Mouse (Mus musculus): ENCODE measurements at regions not wholly inside any gene's neighbourhood (a gene's known extent, or its start where the extent isn't known, plus 50 kb on each side); places are given as distances from the start of the nearest gene placed in this dataset.

DNA sequence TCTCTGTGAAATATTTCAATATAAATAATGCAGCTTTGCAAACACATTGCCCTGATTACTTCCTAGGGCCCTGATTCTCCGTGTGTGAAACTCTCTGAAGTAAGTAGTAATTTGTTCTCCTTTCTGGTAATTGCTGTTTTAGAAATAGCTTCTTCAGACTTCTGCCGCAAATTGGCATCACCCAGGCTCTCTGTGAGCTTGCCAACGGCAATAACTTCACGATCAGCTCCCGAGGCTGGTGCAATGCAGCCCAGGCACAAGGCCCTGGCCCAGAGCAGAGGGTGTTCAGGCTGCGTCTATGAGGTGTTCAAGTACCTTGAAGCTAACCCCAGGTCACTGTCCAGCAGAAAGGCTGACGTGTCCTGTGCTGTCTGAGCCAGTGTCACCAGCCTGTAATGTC, 310.8 kb upstream of the Kcnab2 start:
- no peak overlapping the region for H3K27ac ChIP-seq (ENCODE audit: low read depth)
- TF ChIP-seq CTCF (IDR thresholded peaks at IDR 0.05; ENCODE audit: low read depth) (no peak), EP300 (IDR thresholded peaks at IDR 0.05; ENCODE audit: low read depth) (no peak)
- no peak overlapping the region for H3K4me3 ChIP-seq (ENCODE audit: low read depth, low read length)
- 67% methylated on average over 7 of the region's 7 CpGs for whole genome bisulfite sequencing (ENCODE audit: insufficient replicate concordance)
- H3K27me3 ChIP-seq (ENCODE audit: insufficient read depth, low read length), result no peaks in the 10 kb centered on the region
- ATAC-seq, result no peak
- no peaks in the 10 kb centered on the region for H3K4me1 ChIP-seq (ENCODE audit: insufficient read depth)
- H3K4me2 ChIP-seq (ENCODE audit: low read depth, low read length), result no peak overlapping the region
- H3K9me3 ChIP-seq (ENCODE audit: low read length), result no peaks in the 10 kb centered on the region; the same call in 1 of the 2 replicates
- DNase-seq, result no peak
- no peak overlapping the region for H3K9ac ChIP-seq (replicated peaks)
- no peaks in the 10 kb centered on the region for H3K36me3 ChIP-seq (replicated peaks; ENCODE audit: insufficient read depth, low read length)

- DNase-seq (no peak), ATAC-seq (no peak)
- H3K9me3 ChIP-seq (ENCODE audit: low read length), result no peaks in the 10 kb centered on the region
- no peaks in the 10 kb centered on the region for H3K4me1 ChIP-seq (ENCODE audit: insufficient read depth)
- no peaks in the 10 kb centered on the region for H3K27me3 ChIP-seq (ENCODE audit: insufficient read depth, low read length)
- H3K27ac ChIP-seq (ENCODE audit: low read depth), result no peak overlapping the region
- TF ChIP-seq CTCF (IDR thresholded peaks at IDR 0.05; ENCODE audit: low read depth) (no peak), EP300 (IDR thresholded peaks at IDR 0.05; ENCODE audit: low read depth) (no peak)
- H3K9ac ChIP-seq (replicated peaks), result no peak overlapping the region
- H3K4me3 ChIP-seq (ENCODE audit: low read depth, low read length), result no peak overlapping the region
- no peak overlapping the region for H3K4me2 ChIP-seq (ENCODE audit: low read depth, low read length)
- H3K36me3 ChIP-seq (replicated peaks; ENCODE audit: insufficient read depth, low read length), result no peaks in the 10 kb centered on the region
- 85% methylated on average over 2 of the region's 2 CpGs for WGBS (ENCODE audit: insufficient replicate concordance)
Observed at GRCm38 (mm10) chr4:152784972-152785371, 307.3 kb upstream of the Kcnab2 start.

DNA sequence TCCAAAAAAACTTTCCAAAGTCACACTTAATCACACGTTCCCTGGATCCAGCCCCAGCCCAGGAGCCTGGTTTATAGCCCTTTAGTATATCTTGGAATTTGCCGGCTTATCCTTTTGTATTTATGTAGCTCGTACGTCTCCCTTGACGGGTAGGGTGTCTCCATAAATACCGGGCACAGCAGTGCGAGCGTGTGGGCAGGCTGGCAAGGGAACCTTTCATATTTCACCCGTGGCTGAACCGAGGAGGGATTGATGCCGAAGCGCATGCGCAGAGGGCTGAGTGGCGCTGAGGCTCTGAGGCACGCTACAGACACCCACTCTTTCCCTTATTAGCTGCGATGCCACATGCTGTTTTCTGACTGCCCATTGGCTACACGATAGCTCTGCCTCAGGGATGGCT, 301.9 kb upstream of the Kcnab2 start:
- WGBS (ENCODE audit: insufficient replicate concordance), result 77% methylated on average over 17 of the region's 17 CpGs
- H3K9ac ChIP-seq (replicated peaks), result no peak overlapping the region
- no peaks in the 10 kb centered on the region for H3K36me3 ChIP-seq (replicated peaks; ENCODE audit: insufficient read depth, low read length)
- DNase-seq (no peak), ATAC-seq (no peak)
- H3K4me2 ChIP-seq (ENCODE audit: low read depth, low read length), result no peak overlapping the region
- no peaks in the 10 kb centered on the region for H3K9me3 ChIP-seq (ENCODE audit: low read length)
- no peaks in the 10 kb centered on the region for H3K4me1 ChIP-seq (ENCODE audit: insufficient read depth)
- no peaks in the 10 kb centered on the region for H3K27me3 ChIP-seq (ENCODE audit: insufficient read depth, low read length)
- no peak overlapping the region for H3K27ac ChIP-seq (ENCODE audit: low read depth)
- H3K4me3 ChIP-seq (ENCODE audit: low read depth, low read length), result no peak overlapping the region
- TF ChIP-seq CTCF (IDR thresholded peaks at IDR 0.05; ENCODE audit: low read depth) (no peak), EP300 (IDR thresholded peaks at IDR 0.05; ENCODE audit: low read depth) (no peak)

DNA sequence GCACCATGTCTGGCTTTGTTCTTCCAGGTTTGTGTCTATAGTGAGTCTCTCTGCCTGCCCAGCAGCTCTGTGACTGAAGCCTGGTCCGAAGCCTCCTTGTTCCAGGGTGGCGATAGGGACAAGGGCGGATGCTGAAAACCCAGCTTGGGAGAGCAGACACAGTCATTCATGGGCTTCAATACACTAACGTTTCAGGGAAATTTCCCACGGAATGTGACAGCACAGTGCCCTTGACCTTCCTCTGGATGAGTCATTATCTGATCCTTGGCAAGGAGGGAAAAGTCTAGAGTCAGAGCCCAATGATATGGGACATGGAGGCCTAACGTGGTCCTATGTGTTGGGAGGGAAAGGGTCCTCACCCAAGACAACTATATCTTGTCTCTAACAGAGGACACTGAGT, 298.1 kb upstream of the Kcnab2 start:
- H3K27me3 ChIP-seq (ENCODE audit: insufficient read depth, low read length), result no peaks in the 10 kb centered on the region
- H3K4me2 ChIP-seq (ENCODE audit: low read depth, low read length), result no peak overlapping the region
- no peak overlapping the region for H3K9ac ChIP-seq (replicated peaks)
- 63% methylated on average over 6 of the region's 6 CpGs for WGBS (ENCODE audit: insufficient replicate concordance)
- no peak overlapping the region for H3K4me3 ChIP-seq (ENCODE audit: low read depth, low read length)
- DNase-seq (no peak), ATAC-seq (no peak)
- no peak for TF ChIP-seq EP300 (IDR thresholded peaks at IDR 0.05; ENCODE audit: low read depth)
- no peak for TF ChIP-seq CTCF (IDR thresholded peaks at IDR 0.05; ENCODE audit: low read depth)
- no peaks in the 10 kb centered on the region for H3K36me3 ChIP-seq (replicated peaks; ENCODE audit: insufficient read depth, low read length)
- no peaks in the 10 kb centered on the region for H3K4me1 ChIP-seq (ENCODE audit: insufficient read depth)
- H3K9me3 ChIP-seq (ENCODE audit: low read length), result no peaks in the 10 kb centered on the region; the same call in 1 of the 2 replicates
- H3K27ac ChIP-seq (ENCODE audit: low read depth), result no peak overlapping the region

GRCm38 (mm10) chr4:152771386-152771785, 293.7 kb upstream of the Kcnab2 start:
- DNase-seq (no peak), ATAC-seq (no peak)
- Histone ChIP-seq H3K4me3 (ENCODE audit: low read depth, low read length) (no peak overlapping the region), H3K4me1 (ENCODE audit: insufficient read depth) (no peaks in the 10 kb centered on the region), H3K4me2 (ENCODE audit: low read depth, low read length) (no peak overlapping the region), H3K27ac (ENCODE audit: low read depth) (no peak overlapping the region), H3K27me3 (ENCODE audit: insufficient read depth, low read length) (no peaks in the 10 kb centered on the region), H3K9me3 (ENCODE audit: low read length) (peaks cover 5% of the 10 kb centered on the region; the same call in 1 of the 2 replicates), H3K9ac (replicated peaks) (no peak overlapping the region), H3K36me3 (replicated peaks; ENCODE audit: insufficient read depth, low read length) (no peaks in the 10 kb centered on the region)
- 69% methylated on average over 7 of the region's 7 CpGs for WGBS (ENCODE audit: insufficient replicate concordance)
- TF ChIP-seq EP300 (IDR thresholded peaks at IDR 0.05; ENCODE audit: low read depth), result no peak
- TF ChIP-seq CTCF (IDR thresholded peaks at IDR 0.05; ENCODE audit: low read depth), result no peak

DNA sequence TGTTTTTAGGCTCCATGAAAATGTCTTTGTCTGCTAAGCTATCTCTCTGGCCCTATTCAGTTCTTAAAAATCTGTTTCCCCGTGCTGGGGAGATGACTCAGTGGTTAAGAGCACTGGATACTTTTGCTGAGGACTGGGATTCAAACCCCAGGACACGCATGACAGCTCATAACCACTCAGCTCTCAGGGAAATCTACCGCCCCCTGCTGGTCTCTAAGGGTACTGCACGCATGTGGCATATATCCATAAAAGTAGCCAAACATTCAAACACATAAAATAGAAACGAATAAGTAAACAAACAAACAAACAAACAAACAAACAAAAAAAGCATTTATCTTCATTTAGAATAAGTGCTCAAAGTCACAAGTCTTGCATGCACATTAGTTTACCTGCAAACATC, 289.7 kb upstream of the Kcnab2 start:
- no peak overlapping the region for H3K9ac ChIP-seq (replicated peaks)
- TF ChIP-seq CTCF (IDR thresholded peaks at IDR 0.05; ENCODE audit: low read depth), result peak; percentile 61
- TF ChIP-seq EP300 (IDR thresholded peaks at IDR 0.05; ENCODE audit: low read depth), result no peak
- no peak overlapping the region for H3K4me3 ChIP-seq (ENCODE audit: low read depth, low read length)
- H3K4me1 ChIP-seq (ENCODE audit: insufficient read depth), result no peaks in the 10 kb centered on the region
- H3K9me3 ChIP-seq (ENCODE audit: low read length), result peaks cover 10% of the 10 kb centered on the region
- no peaks in the 10 kb centered on the region for H3K36me3 ChIP-seq (replicated peaks; ENCODE audit: insufficient read depth, low read length)
- DNase-seq (no peak), ATAC-seq (no peak)
- 72% methylated on average over 5 of the region's 5 CpGs for WGBS (ENCODE audit: insufficient replicate concordance)
- H3K27me3 ChIP-seq (ENCODE audit: insufficient read depth, low read length), result no peaks in the 10 kb centered on the region
- H3K4me2 ChIP-seq (ENCODE audit: low read depth, low read length), result no peak overlapping the region
- no peak overlapping the region for H3K27ac ChIP-seq (ENCODE audit: low read depth)

GRCm38 (mm10) chr4:152763116-152763515, 285.4 kb upstream of the Kcnab2 start:
- Histone ChIP-seq H3K4me1 (ENCODE audit: insufficient read depth) (no peaks in the 10 kb centered on the region), H3K27ac (ENCODE audit: low read depth) (no peak overlapping the region), H3K36me3 (replicated peaks; ENCODE audit: insufficient read depth, low read length) (no peaks in the 10 kb centered on the region), H3K9me3 (ENCODE audit: low read length) (peaks cover 12% of the 10 kb centered on the region), H3K4me2 (ENCODE audit: low read depth, low read length) (no peak overlapping the region), H3K9ac (replicated peaks) (no peak overlapping the region), H3K27me3 (ENCODE audit: insufficient read depth, low read length) (no peaks in the 10 kb centered on the region), H3K4me3 (ENCODE audit: low read depth, low read length) (no peak overlapping the region)
- peak; percentile 4 for DNase-seq
- no peak for ATAC-seq
- 57% methylated on average over 6 of the region's 6 CpGs for WGBS (ENCODE audit: insufficient replicate concordance)
- TF ChIP-seq CTCF (IDR thresholded peaks at IDR 0.05; ENCODE audit: low read depth) (no peak), EP300 (IDR thresholded peaks at IDR 0.05; ENCODE audit: low read depth) (no peak)
